Mouse (Mus musculus): Measurements from ENCODE around the gene Pdpr.
"Not testable (repeated sequence)": the region's sequence is repeated elsewhere in the genome, so short reads cannot be mapped to it uniquely, and the experiment has no call there.

Gene Pdpr

GRCm38 (mm10) chr8:111083936-111084335 lies 10.5 kb upstream of the Pdpr start:
- CTCF ChIA-PET: not testable (repeated sequence)

- CTCF ChIA-PET: no interaction called here
These were observed 4.3 kb upstream of the Pdpr start for GRCm38 (mm10) chr8:111090126-111090525.

- CTCF ChIA-PET: no interaction called here
These were observed 2.7 kb upstream of the Pdpr start for GRCm38 (mm10) chr8:111091706-111092105.

- CTCF ChIA-PET: not testable (repeated sequence)
These were observed 2.1 kb upstream of the Pdpr start, which contains the start of gene Clec18a for GRCm38 (mm10) chr8:111092326-111092725. Gene Clec18a, minus strand, starts transcription at chr8:111092426.

- CTCF ChIA-PET: not testable (repeated sequence)
These were observed 381 bp downstream of the Pdpr start for GRCm38 (mm10) chr8:111094719-111095302.

GRCm38 (mm10) chr8:111114891-111115290 lies 20.5 kb downstream of the Pdpr start:
- CTCF ChIA-PET: no interaction called here

- CTCF ChIA-PET: interaction anchor here (0.7 kb wide), 2 partner anchors 308 to 347 kb away, joined by 6 to 12 read pairs; no protein-coding TSS in a partner anchor
These were observed 25.1 kb downstream of the Pdpr start for GRCm38 (mm10) chr8:111119481-111119880.

GRCm38 (mm10) chr8:111130756-111131155 lies 36.3 kb downstream of the Pdpr start:
- CTCF ChIA-PET: no interaction called here

GRCm38 (mm10) chr8:111142521-111142920 lies 48.1 kb downstream of the Pdpr start:
- CTCF ChIA-PET: no interaction called here

- CTCF ChIA-PET: not testable (repeated sequence)
These were observed 50.5 kb downstream of the Pdpr start for GRCm38 (mm10) chr8:111144901-111145459.

GRCm38 (mm10) chr8:111145460-111146012 lies 51.1 kb downstream of the Pdpr start:
- CTCF ChIA-PET: not testable (repeated sequence)

- CTCF ChIA-PET: no interaction called here
These were observed 61.4 kb downstream of the Pdpr start for GRCm38 (mm10) chr8:111155721-111156436.

GRCm38 (mm10) chr8:111157617-111158016 lies 63.2 kb downstream of the Pdpr start:
- CTCF ChIA-PET: no interaction called here

- CTCF ChIA-PET: no interaction called here
These were observed 77.2 kb downstream of the Pdpr start for GRCm38 (mm10) chr8:111171661-111172060.

GRCm38 (mm10) chr8:111185472-111185947 lies 91.1 kb downstream of the Pdpr start:
- CTCF ChIA-PET: no interaction called here

All from spleen, embryonic (tissue).